Mouse (Mus musculus) liver, embryonic 16.5 days (tissue): ENCODE measurements around the gene Kcna7. TPM values are rescaled to one million over a fixed set of nuclear protein-coding genes. Genes with fewer than 3 reads are reported as not detected.

Experiments
- ATAC-seq: fragments of 200-750 bp; cut with Nextera tagmentation; 2 replicates; pipeline ENCODE4 v1.8.0; 2017; ENCODE audit warnings: low read depth, mild to moderate bottlenecking, moderate number of reproducible peaks, moderate library complexity
- H3K27ac ChIP-seq: fragments of 300-500 bp; sonication (generic); 2 replicates; pipeline ENCODE4 v1.5.1; 2014; ENCODE audit warnings: mild to moderate bottlenecking, low read length
- H3K27me3 ChIP-seq: fragments of 300-500 bp; sonication (generic); 2 replicates; pipeline ENCODE4 v1.6.1; 2014; ENCODE audit warnings: low read depth, low read length, mixed read lengths; ENCODE audit not compliant: control insufficient read depth, insufficient read depth
- H3K36me3 ChIP-seq: fragments of 300-500 bp; sonication (generic); 2 replicates; pipeline ENCODE4 v1.6.1; 2014; ENCODE audit warnings: mild to moderate bottlenecking; ENCODE audit not compliant: control insufficient read depth, insufficient read depth
- H3K4me1 ChIP-seq: fragments of 300-500 bp; sonication (generic); 2 replicates; pipeline ENCODE4 v1.6.1; 2014; ENCODE audit warnings: low read depth, low read length, mixed read lengths; ENCODE audit not compliant: control insufficient read depth
- H3K4me2 ChIP-seq: fragments of 300-500 bp; sonication (generic); 2 replicates; pipeline ENCODE4 v1.6.1; 2014; ENCODE audit warnings: low read depth, low read length, mixed read lengths
- H3K4me3 ChIP-seq: fragments of 300-500 bp; sonication (generic); 2 replicates; pipeline ENCODE4 v1.5.1; 2014; ENCODE audit warnings: low read depth, mild to moderate bottlenecking, low read length
- H3K9ac ChIP-seq: fragments of 300-500 bp; sonication (generic); 2 replicates; pipeline ENCODE4 v1.6.1; 2014; ENCODE audit warnings: low read depth, low read length
- H3K9me3 ChIP-seq: fragments of 300-500 bp; sonication (generic); replicated peaks from 2 replicates; pipeline ENCODE4 v1.6.1; 2016; ENCODE audit warnings: low read length; ENCODE audit not compliant: control insufficient read depth
- WGBS: fragments of 180-500 bp; shearing (Covaris S2); extraction: QIAGEN DNeasy Blood & Tissue Kit; methylation state at CpG from one replicate; pipeline ENCODE4 v1.1.7; 2014; ENCODE audit not compliant: insufficient replicate concordance; 5-methylcytosine and 5-hydroxymethylcytosine counted together
- polyA plus RNA-seq: library from polyadenylated mRNA; unstranded; fragments of >200 nt; fragmentation: Nextera tagmentation; extraction: Ambion mirVana; gene quantifications from 2 replicates; pipeline ENCODE4 v1.2.1, GENCODE M21; 2015

Kcna7 gene
- polyA plus RNA-seq, 1 experiment from 2014 or later, result not detected

DNA sequence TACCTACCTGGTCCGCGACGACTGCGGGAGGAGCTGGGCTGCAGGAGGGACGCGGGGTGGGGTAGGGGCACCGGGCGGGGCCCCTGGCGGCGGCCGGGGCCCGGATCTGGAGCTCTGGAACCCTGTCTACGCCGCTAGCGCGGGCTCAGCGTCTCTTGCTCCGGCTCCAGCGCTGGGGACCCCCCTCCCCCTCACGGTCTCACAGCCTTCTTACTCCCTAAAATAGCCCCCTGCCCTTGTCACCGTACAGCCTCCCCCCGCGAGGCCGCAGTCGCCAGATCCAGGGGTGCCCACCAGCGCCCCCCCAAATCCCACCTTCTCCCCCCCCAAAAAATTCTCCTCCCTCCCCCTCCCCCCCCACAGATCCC is 38.8 kb upstream of the Kcna7 start, which contains the start of gene Ppfia3:
Gene Ppfia3 (minus strand): TSS at position 368 of the 368 bp plus-strand sequence.
- Histone ChIP-seq H3K27me3 (peaks cover 74% of the 10 kb centered on the region), H3K36me3 (no peaks in the 10 kb centered on the region), H3K4me2 (peak within 1 kb of the TSS; percentile 91), H3K4me3 (peak within 1 kb of the TSS; percentile 65), H3K9ac (peak within 1 kb of the TSS; percentile 63), H3K9me3 (no peaks in the 10 kb centered on the region), H3K27ac (no peak within 1 kb of the TSS), H3K4me1 (peaks cover 33% of the 10 kb centered on the region)
- ATAC-seq, result no peak
- WGBS, result 0% methylated on average over 21 of the region's 26 CpGs

- WGBS, result under 1% methylated on average over 70 of the region's 70 CpGs
- peak; percentile 87 for ATAC-seq
- H3K4me3 ChIP-seq, result peak overlapping the region; percentile 65
- no peaks in the 10 kb centered on the region for H3K36me3 ChIP-seq
- H3K9me3 ChIP-seq, result no peaks in the 10 kb centered on the region
- H3K27ac ChIP-seq, result no peak overlapping the region
- H3K27me3 ChIP-seq, result peaks cover 68% of the 10 kb centered on the region
- H3K9ac ChIP-seq, result peak overlapping the region; percentile 63
- H3K4me1 ChIP-seq, result peaks cover 30% of the 10 kb centered on the region
- peak overlapping the region; percentile 91 for H3K4me2 ChIP-seq
These were observed 38.2 kb upstream of the Kcna7 start for GRCm38 (mm10) chr7:45367020-45367880.

DNA sequence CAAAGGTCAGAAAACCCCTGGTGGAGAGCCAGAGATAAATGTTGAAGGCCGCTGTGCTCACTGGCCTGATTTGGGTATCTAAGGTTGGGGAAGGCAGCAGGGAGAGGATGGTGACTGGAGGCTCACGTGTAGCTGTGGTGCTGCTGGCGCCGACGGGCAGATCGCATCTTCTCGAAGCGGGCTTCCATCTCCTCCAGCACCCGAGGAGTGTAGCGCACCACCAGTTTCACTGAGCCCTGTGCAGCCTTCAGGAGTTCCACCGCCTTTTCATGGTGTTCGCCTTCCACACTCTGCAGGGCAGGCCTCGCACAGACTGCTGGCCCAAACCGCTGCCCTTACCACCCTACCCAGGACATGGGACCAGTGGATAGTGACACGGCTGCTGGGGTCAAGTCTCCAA is 37.3 kb upstream of the Kcna7 start:
- no peak for ATAC-seq
- H3K27me3 ChIP-seq, result peaks cover 59% of the 10 kb centered on the region
- no peaks in the 10 kb centered on the region for H3K9me3 ChIP-seq
- peaks cover 4% of the 10 kb centered on the region; the same call in 1 of the 2 replicates for H3K36me3 ChIP-seq
- H3K4me2 ChIP-seq, result 0 out of 2 replicates have a peak overlapping the region, but pooled peaks have one; percentile 91
- H3K4me3 ChIP-seq, result no peak overlapping the region; the same call in 1 of the 2 replicates
- H3K27ac ChIP-seq, result no peak overlapping the region
- no peak overlapping the region for H3K9ac ChIP-seq
- peaks cover 28% of the 10 kb centered on the region for H3K4me1 ChIP-seq
- 76% methylated on average over 15 of the region's 15 CpGs for WGBS

GRCm38 (mm10) chr7:45369022-45369745 is 36.3 kb upstream of the Kcna7 start:
- no peaks in the 10 kb centered on the region for H3K9me3 ChIP-seq
- 59% methylated on average over 16 of the region's 16 CpGs for WGBS
- no peak overlapping the region for H3K9ac ChIP-seq
- H3K36me3 ChIP-seq, result peaks cover 4% of the 10 kb centered on the region; the same call in 1 of the 2 replicates
- ATAC-seq, result no peak
- H3K27ac ChIP-seq, result no peak overlapping the region
- H3K4me3 ChIP-seq, result no peak overlapping the region
- peaks cover 49% of the 10 kb centered on the region for H3K27me3 ChIP-seq
- H3K4me1 ChIP-seq, result peaks cover 28% of the 10 kb centered on the region
- H3K4me2 ChIP-seq, result no peak overlapping the region

GRCm38 (mm10) chr7:45369836-45370474 is 35.5 kb upstream of the Kcna7 start:
- Histone ChIP-seq H3K27ac (no peak overlapping the region), H3K4me1 (peaks cover 28% of the 10 kb centered on the region), H3K9me3 (no peaks in the 10 kb centered on the region), H3K4me3 (peak overlapping the region; percentile 54), H3K36me3 (peaks cover 4% of the 10 kb centered on the region; the same call in 1 of the 2 replicates), H3K27me3 (peaks cover 42% of the 10 kb centered on the region), H3K9ac (peak overlapping the region; percentile 0; the same call in 1 of the 2 replicates), H3K4me2 (peak overlapping the region; percentile 74)
- ATAC-seq, result no peak
- WGBS, result 8% methylated on average over 52 of the region's 52 CpGs

DNA sequence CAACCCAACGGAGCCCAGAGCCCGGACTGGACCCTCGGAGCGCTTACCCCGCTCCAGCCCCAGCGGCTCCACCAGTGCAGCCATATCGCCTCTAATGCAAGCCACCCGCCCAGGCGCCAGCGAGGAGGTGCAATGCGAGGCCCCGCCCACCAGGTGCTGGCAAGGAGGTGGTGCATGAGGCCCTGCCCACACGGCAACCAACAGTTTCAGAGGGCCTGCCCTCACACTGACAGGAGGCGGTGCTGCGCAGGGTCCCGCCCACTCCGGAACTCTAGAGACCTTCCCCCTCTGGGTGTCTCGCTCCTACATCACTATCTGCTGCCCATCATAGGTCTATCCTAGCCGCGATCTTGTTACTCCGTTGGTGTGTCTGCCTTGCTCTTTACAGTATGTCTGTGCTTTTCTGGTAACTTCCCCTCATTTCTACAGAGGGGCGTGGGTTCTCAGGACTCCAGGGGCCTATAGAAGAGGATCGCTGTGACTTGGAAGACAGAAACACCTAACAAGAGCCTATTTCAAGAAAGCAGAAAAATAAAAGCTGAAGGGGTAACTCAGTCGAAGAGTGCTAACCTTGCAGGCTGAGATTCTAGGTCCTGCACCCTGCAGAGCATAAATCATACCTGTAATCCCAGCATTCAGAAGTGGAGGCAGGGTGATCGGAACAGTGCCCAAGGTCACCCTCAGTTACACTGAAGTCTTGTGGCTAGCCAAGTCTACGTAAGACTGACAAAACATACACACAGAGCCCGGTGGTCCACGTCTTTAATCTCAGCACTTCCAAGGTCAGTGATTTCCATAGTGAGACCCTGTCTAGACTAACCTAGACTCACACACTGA is 34.8 kb upstream of the Kcna7 start, which contains the start of gene Lin7b:
Gene Lin7b (minus strand): TSS at position 109 of the 837 bp plus-strand sequence.
- H3K4me3 ChIP-seq, result peak within 1 kb of the TSS; percentile 54
- no peaks in the 10 kb centered on the region for H3K9me3 ChIP-seq
- H3K36me3 ChIP-seq, result peaks cover 10% of the 10 kb centered on the region
- H3K27ac ChIP-seq, result no peak within 1 kb of the TSS
- peaks cover 28% of the 10 kb centered on the region for H3K4me1 ChIP-seq
- WGBS, result 7% methylated on average over 28 of the region's 28 CpGs
- peaks cover 34% of the 10 kb centered on the region for H3K27me3 ChIP-seq
- ATAC-seq, result peak; percentile 76
- H3K4me2 ChIP-seq, result peak within 1 kb of the TSS; percentile 74
- peak within 1 kb of the TSS; percentile 0; the same call in 1 of the 2 replicates for H3K9ac ChIP-seq

- H3K9ac ChIP-seq, result no peak overlapping the region
- H3K4me3 ChIP-seq, result no peak overlapping the region
- H3K27ac ChIP-seq, result no peak overlapping the region
- no peak for ATAC-seq
- H3K4me2 ChIP-seq, result no peak overlapping the region
- WGBS, result 74% methylated on average over 5 of the region's 5 CpGs
- no peaks in the 10 kb centered on the region for H3K9me3 ChIP-seq
- H3K4me1 ChIP-seq, result peaks cover 19% of the 10 kb centered on the region
- peaks cover 22% of the 10 kb centered on the region for H3K27me3 ChIP-seq
- peaks cover 25% of the 10 kb centered on the region for H3K36me3 ChIP-seq
These were observed 33.1 kb upstream of the Kcna7 start for GRCm38 (mm10) chr7:45372371-45372770.

DNA sequence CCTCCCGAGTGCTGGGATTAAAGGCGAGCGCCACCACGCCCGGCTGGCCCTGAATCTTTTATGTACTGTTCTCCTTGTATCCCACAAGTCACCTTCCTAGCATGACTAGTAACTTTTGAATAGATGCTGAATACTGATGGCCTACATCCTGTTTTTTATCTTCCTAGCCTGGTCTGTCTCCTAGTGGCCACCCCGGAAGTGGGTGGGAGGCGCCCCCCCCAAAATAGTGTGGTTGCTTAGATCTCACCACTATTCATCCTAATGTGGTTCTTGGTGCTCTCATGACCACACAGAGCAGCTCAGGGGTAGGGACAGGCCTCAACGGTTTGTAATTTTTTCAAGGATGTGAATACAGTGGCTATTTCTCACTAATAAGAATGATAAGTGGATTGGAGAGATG is 30.8 kb upstream of the Kcna7 start:
- H3K36me3 ChIP-seq, result peaks cover 40% of the 10 kb centered on the region

More for the DNA sequence above, 30.8 kb upstream of the Kcna7 start:
- Histone ChIP-seq H3K9ac (no peak overlapping the region), H3K27me3 (peaks cover 7% of the 10 kb centered on the region), H3K9me3 (no peaks in the 10 kb centered on the region), H3K4me2 (no peak overlapping the region), H3K4me1 (peaks cover 12% of the 10 kb centered on the region), H3K4me3 (no peak overlapping the region), H3K27ac (no peak overlapping the region)
- ATAC-seq, result no peak
- WGBS, result 81% methylated on average over 8 of the region's 8 CpGs
